Mouse (Mus musculus) thymus, postnatal 4 days (tissue): ENCODE data around the gene C1qtnf4.
"Not testable (repeated sequence)": the region's sequence is repeated elsewhere in the genome, so short reads cannot be mapped to it uniquely, and the experiment has no call there.

Experiments
- DNase-seq: peaks from one replicate; pipeline ENCODE4 v3.0.0; 2021

Gene C1qtnf4

GRCm38 (mm10) chr2:90886436-90886835, 776 bp downstream of the C1qtnf4 start:
- no peak for DNase-seq

GRCm38 (mm10) chr2:90887627-90888026, 2.0 kb downstream of the C1qtnf4 start:
- no peak for DNase-seq

- DNase-seq: peak; percentile 74
Observed at GRCm38 (mm10) chr2:90889550-90890548, 4.2 kb downstream of the C1qtnf4 start.

GRCm38 (mm10) chr2:90893673-90894298, 8.1 kb downstream of the C1qtnf4 start:
- DNase-seq: no peak

GRCm38 (mm10) chr2:90894299-90894677, 8.6 kb downstream of the C1qtnf4 start:
- not testable (repeated sequence) for DNase-seq

GRCm38 (mm10) chr2:90903398-90903797, 17.7 kb downstream of the C1qtnf4 start:
- DNase-seq: no peak

- DNase-seq: peak; percentile 91
Observed at GRCm38 (mm10) chr2:90904076-90904855, 18.6 kb downstream of the C1qtnf4 start, which contains the start of the genes Kbtbd4 and Ndufs3. Gene Kbtbd4 (plus strand): TSS chr2:90904740. Gene Ndufs3 (minus strand): TSS chr2:90904827.

GRCm38 (mm10) chr2:90904856-90905224, 19.2 kb downstream of the C1qtnf4 start:
- DNase-seq: no peak

- no peak for DNase-seq
Observed at GRCm38 (mm10) chr2:90906721-90907120, 21.1 kb downstream of the C1qtnf4 start.

GRCm38 (mm10) chr2:90910861-90911260, 25.2 kb downstream of the C1qtnf4 start:
- DNase-seq: no peak

GRCm38 (mm10) chr2:90911668-90912067, 26.0 kb downstream of the C1qtnf4 start:
- DNase-seq: no peak

- DNase-seq: no peak
Observed at GRCm38 (mm10) chr2:90913671-90914070, 28.0 kb downstream of the C1qtnf4 start.

GRCm38 (mm10) chr2:90915516-90915915, 29.9 kb downstream of the C1qtnf4 start:
- DNase-seq: no peak

- no peak for DNase-seq
Observed at GRCm38 (mm10) chr2:90916560-90917232, 31.0 kb downstream of the C1qtnf4 start.

- DNase-seq: peak; percentile 65
Observed at GRCm38 (mm10) chr2:90917233-90917998, 31.8 kb downstream of the C1qtnf4 start.

- peak; percentile 71 for DNase-seq
Observed at GRCm38 (mm10) chr2:90917999-90918698, 32.5 kb downstream of the C1qtnf4 start.

GRCm38 (mm10) chr2:90921178-90921577, 35.5 kb downstream of the C1qtnf4 start:
- no peak for DNase-seq

GRCm38 (mm10) chr2:90922636-90923035, 37.0 kb downstream of the C1qtnf4 start:
- DNase-seq: no peak

GRCm38 (mm10) chr2:90928566-90928965, 42.9 kb downstream of the C1qtnf4 start:
- no peak for DNase-seq

- no peak for DNase-seq
Observed at GRCm38 (mm10) chr2:90931829-90932228, 46.2 kb downstream of the C1qtnf4 start.

- no peak for DNase-seq
Observed at GRCm38 (mm10) chr2:90932273-90932672, 46.6 kb downstream of the C1qtnf4 start.
